Mouse (Mus musculus): Measurements from ENCODE around the gene Schip1.
"Not testable (repeated sequence)": the region's sequence is repeated elsewhere in the genome, so short reads cannot be mapped to it uniquely, and the experiment has no call there.

The Schip1 gene

GRCm38 (mm10) chr3:68064731-68065130, at the start of gene Schip1:
Schip1 (plus strand) TSS chr3:68064802.
- no peak for DNase-seq (ENCODE audit: low read depth in 1 of 2, low spot score in 2 of 2)

GRCm38 (mm10) chr3:68015786-68016185, 48.8 kb upstream of the Schip1 start:
- DNase-seq (ENCODE audit: low read depth in 1 of 2, low spot score in 2 of 2) = no peak

GRCm38 (mm10) chr3:68019401-68019800, 45.2 kb upstream of the Schip1 start:
- no peak for DNase-seq (ENCODE audit: low read depth in 1 of 2, low spot score in 2 of 2)

GRCm38 (mm10) chr3:68036097-68036496, 28.5 kb upstream of the Schip1 start:
- no peak for DNase-seq (ENCODE audit: low read depth in 1 of 2, low spot score in 2 of 2)

- no peak for DNase-seq (ENCODE audit: low read depth in 1 of 2, low spot score in 2 of 2)
Measured at GRCm38 (mm10) chr3:68042951-68043350, 21.7 kb upstream of the Schip1 start.

GRCm38 (mm10) chr3:68045475-68046416, 18.9 kb upstream of the Schip1 start:
- no peak for DNase-seq (ENCODE audit: low read depth in 1 of 2, low spot score in 2 of 2)

GRCm38 (mm10) chr3:68053538-68053937, 11.1 kb upstream of the Schip1 start:
- no peak for DNase-seq (ENCODE audit: low read depth in 1 of 2, low spot score in 2 of 2)

GRCm38 (mm10) chr3:68055071-68055470, 9.5 kb upstream of the Schip1 start:
- no peak for DNase-seq (ENCODE audit: low read depth in 1 of 2, low spot score in 2 of 2)

- peak in 1 of 2 experiments; percentile 22 for DNase-seq (ENCODE audit: low read depth in 1 of 2, low spot score in 2 of 2)
Measured at GRCm38 (mm10) chr3:68056373-68057275, 8.0 kb upstream of the Schip1 start.

- DNase-seq (ENCODE audit: low read depth in 1 of 2, low spot score in 2 of 2) = no peak
Measured at GRCm38 (mm10) chr3:68059162-68059800, 5.3 kb upstream of the Schip1 start.

GRCm38 (mm10) chr3:68071395-68072386, 7.1 kb downstream of the Schip1 start:
- DNase-seq (ENCODE audit: low read depth in 1 of 2, low spot score in 2 of 2) = no peak

GRCm38 (mm10) chr3:68077406-68077805, 12.8 kb downstream of the Schip1 start:
- DNase-seq (ENCODE audit: low read depth in 1 of 2, low spot score in 2 of 2) = no peak

GRCm38 (mm10) chr3:68085024-68085423, 20.4 kb downstream of the Schip1 start:
- no peak for DNase-seq (ENCODE audit: low read depth in 1 of 2, low spot score in 2 of 2)

GRCm38 (mm10) chr3:68092108-68092507, 27.5 kb downstream of the Schip1 start:
- no peak for DNase-seq (ENCODE audit: low read depth in 1 of 2, low spot score in 2 of 2)

GRCm38 (mm10) chr3:68096724-68097431, 32.3 kb downstream of the Schip1 start:
- no peak for DNase-seq (ENCODE audit: low read depth in 1 of 2, low spot score in 2 of 2)

- not testable (repeated sequence) for DNase-seq (ENCODE audit: low read depth in 1 of 2, low spot score in 2 of 2)
Measured at GRCm38 (mm10) chr3:68099561-68099960, 35.0 kb downstream of the Schip1 start.

- DNase-seq (ENCODE audit: low read depth in 1 of 2, low spot score in 2 of 2) = no peak
Measured at GRCm38 (mm10) chr3:68101343-68101742, 36.7 kb downstream of the Schip1 start.

GRCm38 (mm10) chr3:68105081-68105685, 40.6 kb downstream of the Schip1 start:
- DNase-seq (ENCODE audit: low read depth in 1 of 2, low spot score in 2 of 2) = no peak

GRCm38 (mm10) chr3:68121338-68121737, 56.7 kb downstream of the Schip1 start:
- DNase-seq (ENCODE audit: low read depth in 1 of 2, low spot score in 2 of 2) = no peak
